Mouse (Mus musculus): ENCODE results near the gene Sirt4.

Sirt4 gene

GRCm38 (mm10) chr5:115434853-115435754 is 49.4 kb downstream of the Sirt4 start:
- no peak for DNase-seq (ENCODE audit: extremely low spot score)

- no peak for DNase-seq (ENCODE audit: extremely low spot score)
Measured at GRCm38 (mm10) chr5:115434280-115434852, 50.2 kb downstream of the Sirt4 start.

- no peak for DNase-seq (ENCODE audit: extremely low spot score)
Measured at GRCm38 (mm10) chr5:115433191-115433590, 51.3 kb downstream of the Sirt4 start.

- no peak for DNase-seq (ENCODE audit: extremely low spot score)
Measured at GRCm38 (mm10) chr5:115432395-115432794, 52.1 kb downstream of the Sirt4 start.

- no peak for DNase-seq (ENCODE audit: extremely low spot score)
Measured at GRCm38 (mm10) chr5:115431898-115432259, 52.6 kb downstream of the Sirt4 start.

- peak; percentile 67 for DNase-seq (ENCODE audit: extremely low spot score)
Measured at GRCm38 (mm10) chr5:115431061-115431897, 53.2 kb downstream of the Sirt4 start.

GRCm38 (mm10) chr5:115430187-115430960 is 54.2 kb downstream of the Sirt4 start:
- peak; percentile 58 for DNase-seq (ENCODE audit: extremely low spot score)

- peak; percentile 84 for DNase-seq (ENCODE audit: extremely low spot score)
Measured at GRCm38 (mm10) chr5:115429359-115430186, 55.0 kb downstream of the Sirt4 start, which contains the start of gene Msi1. Gene Msi1, plus strand, starts transcription at chr5:115429599.

GRCm38 (mm10) chr5:115428831-115429358 is 55.6 kb downstream of the Sirt4 start:
- no peak for DNase-seq (ENCODE audit: extremely low spot score)
